Mouse (Mus musculus): ENCODE measurements at regions not wholly inside any gene's neighbourhood (a gene's known extent, or its start where the extent isn't known, plus 50 kb on each side); places are given as distances from the start of the nearest gene placed in this dataset.

GRCm38 (mm10) chr4:28646154-28646553 lies 166.8 kb upstream of the Epha7 start:
- intact Hi-C loops (cut with DNase I): no loop called here

GRCm38 (mm10) chr4:28659478-28659877 lies 153.5 kb upstream of the Epha7 start:
- intact Hi-C loops (cut with DNase I): no loop called here
- DNase-seq (ENCODE audit: low spot score in 2 of 2): no peak

More at GRCm38 (mm10) chr4:28646154-28646553, 166.8 kb upstream of the Epha7 start:
- DNase-seq (ENCODE audit: low spot score in 2 of 2): no peak

GRCm38 (mm10) chr4:28698171-28698570 lies 114.8 kb upstream of the Epha7 start:
- intact Hi-C loops (cut with DNase I): loop anchor here (2.0 kb wide), 1 partner anchor 399 kb away; no protein-coding TSS in a partner anchor
- DNase-seq (ENCODE audit: low spot score in 2 of 2): no peak

DNA sequence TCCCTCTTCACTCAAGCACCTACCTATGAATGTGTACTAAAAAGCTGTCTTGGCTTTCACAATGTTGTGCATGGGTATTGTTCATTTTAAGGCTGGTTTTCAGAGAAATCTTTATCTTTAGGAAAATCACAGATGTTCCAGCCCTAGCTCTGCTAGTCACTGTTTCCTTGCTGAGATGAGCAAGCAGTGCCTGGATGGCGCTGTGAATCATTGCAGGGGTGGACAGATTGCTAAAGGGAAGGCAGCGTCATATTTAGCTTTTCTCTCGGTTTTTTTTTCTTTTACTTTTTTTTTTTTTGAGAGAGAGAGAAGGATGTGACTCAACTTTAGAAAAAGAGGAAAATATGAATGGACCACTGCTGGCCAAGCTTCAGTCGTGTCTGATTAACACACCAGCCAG lies 112.5 kb upstream of the Epha7 start:
- DNase-seq (ENCODE audit: low spot score in 2 of 2): peak; percentile 25 to 50
- intact Hi-C loops (cut with DNase I): no loop called here

- intact Hi-C loops (cut with DNase I): no loop called here
- DNase-seq (ENCODE audit: low spot score in 2 of 2): no peak
These were observed 109.6 kb upstream of the Epha7 start for GRCm38 (mm10) chr4:28703356-28703755.
